Mouse (Mus musculus) spleen, postnatal 10 days (tissue): ENCODE data around the gene Ebf3.

Source experiments
- DNase-seq, 2 experiments: peaks; one replicate each; pipeline ENCODE4 v3.0.0; 2021 to 2022; ENCODE audit warnings: low spot score in 2 of 2

Gene Ebf3

GRCm38 (mm10) chr7:137313904-137314691 lies at the start of gene Ebf3:
TSS of gene Ebf3 (minus strand) at chr7:137314445.
- peak; percentile 33 to 67 for DNase-seq

- DNase-seq = no peak
Measured at GRCm38 (mm10) chr7:137346860-137347259, 32.6 kb upstream of the Ebf3 start.

DNA sequence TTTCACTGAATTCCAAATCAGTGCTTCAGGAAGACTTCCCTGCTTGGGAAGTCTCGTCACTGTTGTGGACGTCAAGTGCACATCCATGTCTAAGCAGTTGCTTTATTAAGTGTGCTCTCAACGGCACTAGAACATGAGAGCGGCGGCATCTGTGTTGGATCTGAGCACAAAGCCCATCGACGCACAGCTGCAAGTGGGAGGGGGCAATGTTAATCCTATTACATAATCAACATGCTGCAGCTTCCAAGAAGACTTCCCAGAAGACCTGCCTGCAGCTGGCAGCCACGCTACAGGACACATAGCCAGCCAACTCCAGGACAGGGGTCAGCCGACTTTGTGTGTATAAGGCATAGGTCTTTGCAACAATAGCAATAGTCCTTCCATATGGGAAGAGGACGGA lies 31.8 kb upstream of the Ebf3 start:
- no peak for DNase-seq

- no peak for DNase-seq
Measured at GRCm38 (mm10) chr7:137333951-137334350, 19.7 kb upstream of the Ebf3 start.

- DNase-seq = no peak
Measured at GRCm38 (mm10) chr7:137322926-137323325, 8.7 kb upstream of the Ebf3 start.

DNA sequence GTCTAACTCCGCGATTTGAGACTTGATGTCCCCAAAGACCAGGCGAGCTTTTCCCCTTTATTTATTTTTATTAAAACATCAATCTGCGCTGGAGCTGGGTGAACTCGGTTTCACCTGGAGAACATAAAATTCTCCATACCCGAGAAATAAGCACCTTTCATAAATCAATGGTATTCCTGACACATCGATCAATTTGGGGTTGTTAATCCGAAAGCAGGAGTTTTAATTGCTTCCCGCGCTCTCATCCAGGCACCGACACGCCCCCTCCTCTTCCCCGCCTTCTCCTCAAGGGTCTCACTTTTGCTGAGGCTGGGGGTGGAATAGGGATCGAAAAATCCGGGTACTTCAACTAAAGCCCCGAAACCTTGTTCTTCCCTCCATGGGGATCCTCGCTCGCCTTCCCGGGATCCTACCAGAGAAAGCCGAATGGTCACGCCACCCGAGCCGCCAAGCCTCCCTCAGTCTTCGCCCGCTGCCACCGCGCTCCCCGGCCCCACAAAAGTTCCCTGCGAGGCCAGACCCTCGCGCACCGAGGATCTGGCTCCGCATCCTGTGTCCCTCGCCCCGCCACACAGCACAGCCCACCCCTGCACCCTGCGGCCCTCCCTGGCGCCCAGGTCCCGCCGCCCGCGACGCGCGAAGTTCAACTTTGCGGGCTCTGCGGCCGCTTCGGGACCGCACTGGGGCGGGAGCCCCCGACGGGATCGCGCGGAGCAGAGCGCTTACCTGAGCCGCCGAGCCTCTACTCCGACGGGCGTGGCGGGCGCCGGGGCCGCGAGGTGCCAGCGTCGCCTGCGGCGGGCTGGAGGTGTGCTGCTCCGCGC lies 7.9 kb upstream of the Ebf3 start:
- no peak for DNase-seq

DNA sequence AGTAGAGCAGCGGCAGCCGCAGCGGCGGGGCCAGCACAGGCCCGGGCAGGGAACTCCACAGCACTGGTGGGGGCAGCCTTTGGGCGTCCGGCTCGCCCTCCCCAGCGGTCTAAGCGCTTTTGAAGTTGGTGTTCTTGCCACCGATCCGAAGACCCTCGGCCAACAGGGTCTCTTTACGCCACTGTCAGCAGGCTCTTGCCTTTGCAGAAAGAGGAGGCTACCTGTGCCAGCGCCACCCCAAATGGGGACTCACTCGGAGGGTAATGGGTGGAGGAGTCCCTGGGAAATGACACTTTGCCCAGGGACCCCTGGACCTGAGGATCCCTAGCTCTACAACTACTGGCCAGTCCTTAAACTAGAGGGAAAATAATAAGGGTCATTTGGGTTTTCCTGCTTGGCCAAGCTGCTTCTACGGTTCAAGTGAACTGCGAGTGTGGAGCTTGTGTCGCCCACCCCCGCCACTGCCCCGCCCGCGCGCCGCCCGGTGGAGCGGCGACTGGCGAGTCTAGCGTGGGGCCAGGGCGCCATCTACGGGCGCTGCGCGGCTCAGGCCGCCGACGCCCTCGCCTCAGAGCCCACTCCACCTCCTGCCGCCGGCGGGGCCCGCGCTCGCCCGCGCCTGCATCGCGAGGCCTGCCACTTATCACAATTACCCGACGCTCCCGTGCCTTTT lies 7.0 kb upstream of the Ebf3 start:
- DNase-seq = peak in 1 of 2 experiments; percentile 55

DNA sequence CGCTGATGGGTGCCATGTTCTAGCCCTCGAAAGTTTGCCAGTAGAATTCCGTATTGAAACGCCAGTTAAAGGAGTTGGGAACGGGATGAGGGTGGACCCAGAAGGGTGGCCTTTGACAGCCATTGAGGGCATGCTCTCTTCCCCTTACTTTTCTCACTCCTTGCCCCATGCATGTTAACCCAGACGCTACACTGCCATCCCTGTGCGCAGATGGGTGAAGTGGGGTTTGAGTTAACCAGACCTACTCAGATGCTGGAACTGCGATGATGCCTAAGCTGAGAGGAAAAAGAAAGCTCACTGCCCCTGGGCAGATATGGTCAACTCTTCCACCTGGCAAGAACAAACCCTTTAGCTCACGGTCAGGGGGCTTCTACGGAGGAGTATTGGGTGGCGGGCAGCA lies 6.1 kb upstream of the Ebf3 start:
- DNase-seq = no peak

DNA sequence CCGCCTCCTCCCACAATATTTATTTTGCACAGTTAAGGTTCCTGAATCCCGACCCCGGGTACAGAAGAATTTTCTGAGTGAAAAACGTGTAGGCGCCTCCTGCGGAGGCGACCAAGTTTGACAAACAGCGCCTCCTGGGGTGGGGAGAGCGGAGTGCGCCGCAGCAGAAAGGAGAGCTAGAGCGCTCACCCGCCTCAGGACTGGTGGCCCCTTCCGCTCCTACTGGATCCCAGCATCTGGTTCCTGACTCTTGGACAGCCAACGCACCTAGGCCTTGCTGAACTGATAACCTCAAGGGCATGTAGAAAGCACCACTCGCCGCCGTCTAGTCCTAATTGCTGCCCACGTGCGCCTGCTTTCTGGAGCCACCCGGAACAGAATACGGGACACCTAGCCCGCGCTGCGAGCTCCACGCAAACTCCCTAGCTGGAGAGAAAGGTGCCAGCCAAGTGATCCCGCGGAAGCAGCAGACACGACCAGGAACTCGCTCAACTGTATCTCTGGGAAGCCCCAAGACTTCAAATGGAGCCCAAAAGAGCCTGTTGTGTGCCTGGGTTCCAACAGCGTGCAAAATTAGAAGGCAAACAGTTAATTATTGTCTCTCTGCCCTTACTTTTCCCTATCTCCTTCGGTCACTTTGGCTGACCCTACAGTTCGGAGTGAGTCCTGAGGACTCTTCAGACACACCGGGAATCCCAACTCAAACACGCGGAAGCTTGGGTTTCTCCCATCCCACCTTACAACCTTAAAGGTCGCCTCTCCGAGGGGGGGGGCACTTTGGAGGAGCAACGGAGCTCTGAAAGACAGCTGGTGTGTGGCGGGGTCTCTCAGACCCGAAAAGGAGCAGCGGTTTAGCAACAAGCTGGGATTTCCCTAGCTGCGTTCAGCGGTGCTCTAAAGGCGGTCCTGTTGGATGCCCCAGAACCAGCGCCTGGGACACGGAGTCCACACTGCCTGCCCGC lies 5.0 kb upstream of the Ebf3 start:
- peak in 1 of 2 experiments; percentile 58 for DNase-seq

GRCm38 (mm10) chr7:137318383-137318775 lies 4.1 kb upstream of the Ebf3 start:
- DNase-seq = no peak

DNA sequence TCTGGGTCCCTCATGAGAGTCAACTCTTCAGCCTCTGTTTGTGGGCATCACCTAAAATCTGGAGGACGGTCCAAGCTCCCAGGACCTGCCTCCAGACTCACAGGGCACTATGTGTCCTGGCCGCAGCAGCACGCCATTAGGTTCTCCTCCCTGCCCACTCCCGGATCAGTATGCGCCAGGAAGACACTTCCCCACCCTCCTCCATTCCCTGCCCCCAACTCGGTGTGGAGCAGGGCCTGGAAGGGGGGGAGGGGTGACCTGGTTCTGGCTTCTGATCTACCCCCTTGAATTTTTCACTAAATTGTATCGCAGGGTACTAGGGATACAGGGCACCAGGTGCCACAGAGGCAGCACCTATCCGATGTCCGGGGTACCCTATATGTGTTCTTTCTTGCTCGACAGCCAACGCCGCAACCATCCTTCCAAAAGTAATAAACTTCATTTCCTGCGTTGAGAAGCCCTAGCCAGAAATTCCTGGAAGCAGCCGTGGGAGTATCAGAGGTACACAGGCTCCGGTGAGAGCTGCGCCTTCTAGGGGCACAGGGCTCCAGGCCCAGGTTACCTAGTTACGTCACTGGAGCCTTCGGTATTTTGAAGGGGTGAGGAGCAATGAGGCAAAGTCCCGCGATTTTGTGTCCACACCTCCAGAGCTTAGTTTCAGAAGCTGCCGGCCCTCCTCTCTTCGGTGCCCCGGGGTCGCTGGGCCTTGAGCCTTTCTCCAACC lies 3.6 kb upstream of the Ebf3 start:
- DNase-seq = no peak

DNA sequence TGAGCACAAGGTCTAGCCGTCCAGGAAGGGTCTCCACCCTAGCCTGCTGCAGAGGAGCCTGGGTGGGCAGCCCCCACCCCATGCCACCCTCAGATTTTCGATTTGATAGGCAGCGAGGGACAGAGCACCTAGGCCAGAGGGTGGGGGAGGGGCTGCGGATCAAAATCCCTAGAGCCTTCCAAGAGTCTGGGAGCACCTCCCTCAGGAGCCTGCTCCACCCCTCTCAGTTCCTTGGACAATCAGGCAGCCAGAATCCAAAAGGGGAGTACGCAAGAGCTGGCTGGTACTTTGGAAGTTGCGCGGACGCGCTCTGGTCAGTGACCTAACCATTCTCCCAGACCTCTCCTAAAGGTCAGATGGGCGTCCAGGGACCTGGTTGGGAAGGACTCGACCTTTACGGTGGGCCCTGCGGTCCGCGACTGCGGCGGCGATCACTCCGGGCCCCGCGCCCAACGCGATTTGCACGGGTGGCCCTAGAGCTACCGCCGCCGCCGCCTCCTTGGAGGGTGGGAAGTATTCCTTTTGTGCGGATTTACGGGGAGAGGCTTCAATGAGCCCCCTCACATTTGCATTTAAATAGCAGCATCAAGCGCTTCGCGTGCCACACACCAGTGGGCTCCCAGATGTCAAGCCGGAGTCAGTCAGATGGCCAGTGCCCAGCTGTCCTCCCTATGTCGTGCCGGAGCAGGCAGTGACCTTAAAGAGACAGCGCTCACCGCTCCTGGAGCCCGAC lies 2.8 kb upstream of the Ebf3 start:
- DNase-seq = no peak

- no peak for DNase-seq
Measured at GRCm38 (mm10) chr7:137316181-137316925, 2.1 kb upstream of the Ebf3 start.

DNA sequence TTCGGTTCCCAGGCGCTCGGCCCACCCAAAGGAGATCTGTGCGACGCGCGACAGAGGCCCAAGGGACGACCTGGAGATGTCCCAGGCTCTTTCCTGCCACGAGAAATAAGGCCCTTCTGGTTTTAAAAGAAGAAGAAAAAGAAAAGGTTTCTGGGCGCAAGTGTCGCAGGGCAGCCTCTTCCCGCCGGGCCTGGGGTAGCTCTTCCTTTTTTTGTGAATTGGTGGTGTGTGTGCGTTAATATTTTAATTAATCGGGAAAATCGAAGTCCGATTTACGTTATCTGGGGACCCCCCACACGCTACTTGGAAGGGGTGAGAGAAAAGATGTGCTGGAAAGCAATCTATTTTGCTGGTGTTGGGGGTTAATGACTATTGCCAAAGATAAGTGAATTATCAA lies 1.3 kb upstream of the Ebf3 start:
- DNase-seq = no peak

DNA sequence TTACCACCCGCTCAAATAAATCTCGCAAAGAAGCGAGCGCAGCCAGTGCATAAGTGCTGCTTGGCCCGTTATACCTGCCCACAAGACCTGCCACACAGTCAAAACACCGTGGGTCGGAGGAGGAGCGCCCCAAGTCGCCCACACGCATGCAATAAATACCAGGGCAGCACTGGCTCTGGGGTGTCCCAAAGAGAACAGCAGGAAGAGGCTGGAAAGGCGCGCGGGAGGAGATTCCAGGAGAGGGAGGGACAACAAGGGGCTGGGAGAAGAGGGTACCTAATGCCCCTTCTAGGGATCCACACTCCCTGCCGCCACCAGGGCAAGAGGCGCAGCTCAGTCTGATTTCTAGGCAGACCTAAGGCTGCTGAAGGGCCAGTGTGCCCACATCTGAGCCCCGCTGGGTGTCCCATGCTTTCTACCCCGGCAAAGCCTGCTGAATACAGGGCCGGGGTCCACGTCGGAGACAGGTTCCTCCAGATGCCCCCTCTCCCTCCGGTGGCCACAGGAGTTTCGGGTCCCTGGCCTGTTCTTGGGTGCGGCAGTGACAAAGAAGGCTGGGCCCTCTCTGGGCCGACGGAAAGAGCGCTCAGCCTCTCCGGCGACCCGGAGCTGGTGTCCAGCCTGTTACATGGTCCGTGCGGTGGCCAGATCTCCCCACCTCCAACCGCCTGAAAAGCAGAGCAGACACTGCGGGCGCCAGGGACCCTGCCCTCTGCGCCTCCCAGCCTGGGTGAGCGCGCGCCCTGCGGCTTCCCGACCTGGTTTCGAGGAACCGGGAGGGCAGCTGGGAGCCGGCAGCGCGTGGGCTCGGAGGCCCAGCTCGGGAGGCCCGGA lies 682 bp upstream of the Ebf3 start:
- DNase-seq = no peak

GRCm38 (mm10) chr7:137313183-137313903 lies 902 bp downstream of the Ebf3 start:
- DNase-seq = no peak

- no peak for DNase-seq
Measured at GRCm38 (mm10) chr7:137312933-137313182, 1.4 kb downstream of the Ebf3 start.
